Mouse (Mus musculus) layer of hippocampus, postnatal 36 days (tissue): ENCODE results near the gene Cfap43. TPM values are rescaled to one million over a fixed set of nuclear protein-coding genes. Genes with fewer than 3 reads are reported as not detected.

Experiments used
- DNase-seq, 2 experiments: peaks; one replicate each; pipeline ENCODE4 v3.0.0; 2022
- total RNA-seq, 2 experiments: library from RNA; stranded (reverse); gene quantifications; 2 replicates each; pipeline ENCODE4 v1.2.3; 2021

Gene Cfap43
- 1 to 10 TPM; 1.2 to 1.7 TPM for total RNA-seq

DNA sequence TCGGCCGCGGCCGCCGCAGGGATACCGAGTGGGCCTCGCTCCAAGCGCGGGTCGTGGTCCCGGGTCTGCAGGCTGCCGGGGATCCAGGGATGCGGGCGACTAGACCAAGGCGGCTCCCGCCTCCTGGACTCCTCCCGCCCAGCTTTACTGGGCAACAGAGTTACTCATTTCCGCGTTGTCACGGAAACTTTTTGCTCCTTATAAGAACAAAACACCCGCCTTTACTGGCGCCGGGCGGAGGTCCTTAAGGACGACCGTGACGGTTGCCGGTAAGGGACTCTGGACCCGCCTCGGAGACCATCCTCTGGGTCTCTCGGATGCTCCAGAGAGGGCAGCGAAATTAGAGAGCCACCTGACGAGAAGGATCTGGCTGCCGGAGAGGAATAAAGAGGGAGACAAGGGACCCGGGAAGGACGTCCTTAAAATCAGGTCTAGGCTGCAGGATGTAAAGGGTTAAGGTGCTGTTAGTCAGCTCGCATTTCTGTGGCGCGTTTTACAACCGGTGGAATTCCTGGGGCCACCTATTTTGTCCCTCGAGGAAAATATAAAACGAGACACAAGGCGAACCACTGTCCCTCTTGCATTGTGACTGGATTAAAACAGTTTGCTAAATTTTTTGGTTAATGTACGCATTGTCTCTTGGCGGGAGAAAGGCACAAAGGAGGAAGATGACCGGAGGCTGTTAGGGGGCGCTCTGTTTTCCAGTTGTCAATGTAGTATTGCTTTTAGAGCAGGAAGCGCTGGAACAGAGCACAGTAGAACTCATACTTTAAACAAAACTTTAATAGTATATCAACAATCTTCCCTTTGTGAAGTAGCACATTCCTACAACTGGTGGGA is at the start of gene Cfap43, which contains the start of gene Itprip:
Gene Cfap43, minus strand, starts transcription at position 162 of the 840 bp plus-strand sequence.
Gene Itprip, minus strand, starts transcription at position 174 of the 840 bp plus-strand sequence.
- DNase-seq: peak; percentile 60 to 63

DNA sequence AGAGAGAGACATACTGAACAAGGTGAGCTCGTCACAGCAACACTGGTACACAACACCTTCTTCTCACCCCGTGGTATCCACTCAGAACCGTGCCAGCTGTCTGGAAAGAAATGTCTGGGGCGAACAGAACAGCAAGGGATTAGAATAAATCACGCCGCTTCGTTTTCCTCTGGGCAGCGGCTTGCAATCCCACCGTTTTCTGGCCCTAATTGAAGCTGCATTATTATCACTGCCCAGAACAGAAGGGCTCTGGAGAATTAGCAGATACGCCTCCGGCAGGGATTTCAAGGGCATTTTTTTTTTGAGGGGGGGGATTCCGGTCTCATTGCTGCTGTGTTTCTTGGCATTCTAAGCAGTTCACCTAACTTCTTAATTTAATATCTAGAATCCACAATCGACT is 39.1 kb upstream of the Cfap43 start:
- DNase-seq: no peak

DNA sequence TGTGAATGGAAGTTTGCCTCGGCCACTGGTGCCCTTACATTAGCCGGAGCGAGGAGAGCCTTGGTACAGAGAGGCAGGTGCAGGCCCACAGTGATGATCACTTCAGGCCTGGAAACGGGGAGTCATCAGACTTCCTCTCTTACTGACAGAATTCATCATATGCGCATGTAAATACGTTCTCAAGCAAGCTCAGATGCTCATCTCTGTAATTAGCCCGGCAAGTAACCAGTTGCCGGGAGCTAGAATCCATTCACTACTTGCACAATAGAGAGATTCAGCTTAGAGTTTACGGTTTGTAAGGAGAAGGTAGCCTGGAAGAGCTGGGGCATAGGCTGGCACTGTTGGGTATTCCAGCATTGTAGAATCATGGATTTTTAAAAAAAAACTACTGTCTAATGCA is 34.1 kb upstream of the Cfap43 start:
- DNase-seq: no peak

DNA sequence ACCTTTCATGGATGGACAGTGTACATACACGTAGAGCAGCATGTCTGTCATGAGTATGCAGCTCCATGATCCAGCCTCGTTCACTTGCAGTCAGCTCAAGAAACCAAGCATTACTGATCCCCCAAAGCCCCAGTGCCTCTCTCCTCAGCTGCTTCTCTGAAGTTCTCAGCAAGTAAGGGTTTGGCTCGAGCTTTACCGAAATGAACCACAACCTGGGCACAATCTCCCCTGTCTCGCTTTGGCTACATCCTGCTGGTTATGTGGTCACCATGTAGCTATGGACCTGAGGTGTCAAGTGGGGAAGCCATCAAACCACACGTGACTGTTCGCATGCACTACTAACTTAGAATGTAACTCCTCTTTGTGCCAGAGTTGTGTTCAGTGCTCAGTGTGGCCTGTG is 31.9 kb upstream of the Cfap43 start:
- DNase-seq: no peak

DNA sequence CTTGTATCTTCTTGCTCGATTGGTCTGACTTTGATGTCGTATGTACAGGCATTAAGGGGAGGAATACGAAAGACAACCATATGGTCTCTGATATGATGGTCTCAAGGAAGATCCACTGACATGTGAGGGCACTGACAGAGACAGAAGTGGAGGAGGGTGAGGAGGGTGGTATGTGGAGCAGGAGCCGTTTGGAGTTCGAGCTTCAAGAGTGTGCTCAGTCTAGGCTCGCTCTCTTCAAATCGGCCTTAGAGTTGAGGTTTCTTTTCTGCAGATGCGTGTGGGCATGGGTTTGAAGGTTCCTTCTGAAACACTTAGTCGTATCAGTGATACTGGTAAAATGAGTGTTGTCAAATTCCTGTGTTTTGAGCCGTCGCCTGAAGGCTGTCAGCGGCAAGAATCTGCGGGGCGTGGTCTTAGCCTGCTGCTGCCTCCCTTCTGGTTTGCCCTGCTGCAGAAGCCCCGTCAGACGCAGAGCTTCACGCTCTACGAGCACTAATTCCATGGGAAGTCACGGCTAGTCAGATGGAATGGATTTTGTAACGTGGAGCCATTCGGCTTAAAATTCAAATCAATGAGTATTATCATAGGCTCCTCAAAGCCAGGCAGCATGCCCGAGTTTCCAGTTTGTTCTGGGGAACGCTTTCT is 27.9 kb upstream of the Cfap43 start:
- DNase-seq: no peak

DNA sequence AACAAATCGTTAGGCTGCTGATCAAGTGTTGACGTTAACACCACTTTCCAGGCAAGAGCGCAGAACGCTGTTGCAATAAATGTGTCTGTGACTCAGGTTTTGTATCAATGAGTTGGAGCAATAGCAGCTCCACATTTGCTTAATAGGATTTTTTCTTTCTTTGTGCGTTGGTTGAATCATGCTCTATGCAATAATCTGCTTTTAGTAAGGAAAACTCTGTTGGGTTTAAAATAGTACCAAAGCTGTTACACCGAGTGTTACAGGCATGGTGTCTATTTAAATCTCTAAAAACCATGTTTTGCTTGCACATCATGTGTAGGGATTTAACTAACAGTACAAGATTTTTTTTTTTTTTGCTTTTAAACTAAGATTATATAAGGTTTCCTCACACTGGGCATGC is 20.3 kb upstream of the Cfap43 start:
- DNase-seq: no peak

DNA sequence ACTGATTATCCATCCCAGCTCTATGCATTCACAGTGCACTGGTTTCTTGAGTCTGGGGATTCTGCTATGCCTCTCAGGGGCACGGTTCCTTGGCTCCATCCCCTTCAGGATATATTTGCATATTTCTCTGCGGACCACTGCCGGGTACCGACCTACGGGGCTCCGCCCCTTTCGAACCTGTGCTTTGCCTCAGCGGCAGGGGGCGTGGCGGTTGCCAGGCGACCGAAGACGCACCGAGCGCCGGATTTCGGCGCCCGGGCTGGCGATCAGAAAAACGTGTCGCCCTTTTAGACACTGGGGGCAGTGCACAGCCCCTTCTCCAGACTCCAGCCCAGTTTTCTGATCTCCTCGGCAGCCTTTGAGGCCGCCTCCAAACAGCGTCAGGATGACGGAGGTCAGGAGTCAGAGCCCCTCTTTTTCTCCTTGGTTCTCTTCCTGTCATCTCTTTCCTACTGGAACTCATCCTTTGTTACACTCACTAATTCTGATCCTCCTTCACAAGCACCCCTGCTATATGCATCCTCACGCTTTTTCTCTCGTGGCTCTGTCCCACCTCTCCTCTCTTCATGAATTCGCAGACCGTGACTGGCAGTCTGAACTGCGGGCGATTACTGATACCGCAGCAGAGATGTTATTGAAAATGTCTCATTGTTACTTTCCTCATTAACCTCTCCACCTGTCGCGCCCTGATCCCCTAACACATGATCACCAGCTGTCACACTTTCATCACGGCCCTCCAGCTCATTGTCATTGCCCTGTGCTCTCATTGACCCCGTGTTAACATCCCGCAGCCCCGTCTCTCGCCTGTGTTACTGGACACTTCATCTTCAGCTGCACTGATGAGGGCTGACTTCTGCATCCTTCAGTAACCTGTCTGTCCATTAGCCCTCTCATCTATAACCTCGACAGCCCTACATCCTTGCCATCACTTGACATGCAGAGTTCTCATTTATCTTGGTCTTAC is 18.6 kb upstream of the Cfap43 start, which contains the start of gene Cfap58:
Gene Cfap58, plus strand, starts transcription at position 233 of the 964 bp plus-strand sequence.
- peak in 1 of 2 experiments; percentile 38 for DNase-seq

DNA sequence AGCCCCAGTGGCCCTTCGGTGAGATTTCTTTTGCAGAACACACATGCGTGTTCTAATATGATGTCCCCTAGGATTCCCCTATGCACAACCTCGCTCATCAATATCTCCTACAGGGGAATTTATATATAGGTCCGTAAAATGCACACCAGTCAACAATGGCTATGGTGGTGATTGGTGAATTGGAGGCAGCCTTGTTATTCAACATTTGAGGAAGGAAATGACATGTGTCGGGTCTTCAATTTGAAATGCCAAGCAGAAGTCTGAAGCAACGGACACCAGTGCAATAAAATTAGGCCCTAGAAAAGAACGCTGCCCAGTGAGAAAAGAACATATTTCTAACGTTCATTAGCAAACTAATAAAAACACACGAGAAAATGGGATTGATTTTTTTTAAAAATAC is 17.9 kb upstream of the Cfap43 start:
- no peak for DNase-seq

DNA sequence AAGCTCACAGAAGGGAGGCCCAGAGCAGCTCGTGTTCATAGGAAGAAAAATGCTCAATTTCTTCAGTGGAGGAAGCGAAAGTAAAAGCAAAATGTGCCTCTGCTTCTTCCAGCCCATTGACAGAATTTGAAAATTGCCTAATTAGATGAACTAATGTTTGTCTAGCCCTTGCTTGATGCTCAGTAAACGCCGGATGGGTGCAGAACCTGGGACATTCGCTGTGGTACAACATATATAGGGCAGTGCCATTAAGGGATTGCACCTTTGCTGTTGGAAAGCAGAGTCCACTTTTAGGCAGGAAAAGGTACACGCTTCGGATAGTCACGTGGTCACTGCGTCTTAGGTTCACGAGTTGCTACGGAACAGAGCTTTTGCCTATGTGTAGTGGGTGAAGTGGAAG is 17.4 kb upstream of the Cfap43 start:
- DNase-seq: no peak

DNA sequence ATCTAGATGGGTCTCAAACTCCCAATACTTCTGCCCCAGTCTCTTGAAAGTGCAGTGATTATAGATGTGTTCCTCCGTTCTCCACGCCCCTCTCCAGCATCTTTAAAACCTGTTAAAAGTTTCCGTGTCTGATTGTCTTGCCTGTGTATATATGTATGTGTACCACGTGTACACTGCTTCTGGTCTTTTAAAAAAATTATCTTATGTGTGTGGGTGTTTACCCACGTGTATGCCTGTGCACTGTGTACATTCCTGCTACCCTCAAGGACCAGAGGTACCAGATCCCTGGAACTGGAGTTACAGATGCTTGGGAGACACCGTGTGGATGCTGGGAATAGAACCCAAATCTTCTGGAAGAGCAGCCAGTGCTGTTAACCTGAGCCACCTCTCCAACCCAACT is 16.4 kb upstream of the Cfap43 start:
- DNase-seq: no peak

DNA sequence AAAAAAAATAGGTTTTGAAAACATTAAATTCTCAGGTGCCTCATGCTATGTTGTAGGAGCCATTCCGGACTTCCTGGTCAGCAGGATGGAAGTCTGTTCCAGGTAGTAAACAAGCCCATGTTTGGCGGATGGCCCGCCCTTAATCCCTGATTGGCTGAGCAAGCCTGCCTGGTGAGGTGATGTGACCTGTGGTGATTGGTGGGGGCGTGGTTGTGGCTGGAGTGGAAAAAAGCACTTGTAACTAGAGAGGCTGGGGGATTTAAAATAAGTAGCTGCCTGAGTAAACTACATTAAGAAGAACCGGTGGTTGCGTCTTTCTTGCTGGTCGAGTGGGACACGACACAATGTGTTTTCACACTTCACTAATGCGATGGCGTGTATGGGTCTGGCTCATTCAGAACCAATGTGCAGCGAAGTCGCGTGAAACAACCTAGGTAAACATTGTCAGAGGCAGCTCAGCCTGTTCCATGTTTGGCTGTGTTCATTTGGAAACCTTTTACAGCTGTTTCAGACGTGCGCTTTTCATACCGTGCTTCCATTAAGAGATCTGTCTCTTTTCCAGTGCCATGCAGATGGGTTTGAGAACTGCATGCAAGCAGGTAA is 15.7 kb upstream of the Cfap43 start:
- DNase-seq: no peak

DNA sequence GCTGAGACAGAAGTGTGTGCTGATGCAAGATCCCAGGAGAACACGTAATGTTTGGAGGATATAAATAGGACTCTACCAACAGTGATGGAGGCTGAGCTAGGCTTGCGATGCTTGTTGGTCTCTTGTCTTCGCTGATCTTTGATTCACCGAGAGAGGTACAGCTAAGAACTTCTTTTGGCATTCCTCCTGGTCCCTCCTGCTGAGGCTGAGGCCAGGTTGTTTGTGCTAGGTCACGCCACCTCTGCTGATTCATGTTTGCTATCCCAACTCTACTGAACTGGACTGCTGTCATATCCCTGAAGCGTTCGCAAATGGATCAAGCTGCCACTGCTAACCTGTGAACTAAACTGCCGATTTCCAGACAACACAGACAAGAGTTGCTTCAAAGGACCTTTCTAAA is 15.1 kb upstream of the Cfap43 start:
- DNase-seq: no peak

DNA sequence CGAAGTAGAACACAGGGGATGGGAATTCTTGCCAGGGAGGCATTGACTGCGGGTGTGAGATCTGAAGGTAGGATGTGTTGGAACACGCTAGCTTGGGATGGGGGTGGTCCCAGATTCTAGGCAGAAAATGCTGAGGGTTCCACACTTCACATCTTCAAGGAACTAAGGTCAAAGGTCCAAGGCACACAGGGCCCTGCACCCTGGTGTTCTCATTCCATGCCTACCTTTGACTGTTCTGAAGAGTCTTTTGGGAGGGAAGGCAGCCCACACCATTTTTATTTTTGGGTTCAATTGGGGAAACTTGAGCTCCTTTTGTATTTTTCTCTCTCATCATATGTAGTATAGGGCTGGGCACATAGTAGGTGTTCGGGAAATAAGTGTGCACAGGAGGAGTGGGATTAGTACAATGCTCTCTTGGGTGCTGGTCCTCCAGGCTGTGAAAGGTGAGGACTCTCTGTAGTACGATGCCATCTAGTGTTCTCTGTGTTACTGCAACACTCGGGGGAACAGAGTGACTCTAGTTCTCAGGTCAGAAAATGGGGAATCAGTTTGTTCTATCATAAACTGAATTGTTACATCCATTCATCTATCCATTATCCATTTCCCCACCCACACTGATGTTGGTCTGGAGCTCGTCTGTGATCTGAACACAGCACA is 13.0 kb upstream of the Cfap43 start:
- DNase-seq: no peak

DNA sequence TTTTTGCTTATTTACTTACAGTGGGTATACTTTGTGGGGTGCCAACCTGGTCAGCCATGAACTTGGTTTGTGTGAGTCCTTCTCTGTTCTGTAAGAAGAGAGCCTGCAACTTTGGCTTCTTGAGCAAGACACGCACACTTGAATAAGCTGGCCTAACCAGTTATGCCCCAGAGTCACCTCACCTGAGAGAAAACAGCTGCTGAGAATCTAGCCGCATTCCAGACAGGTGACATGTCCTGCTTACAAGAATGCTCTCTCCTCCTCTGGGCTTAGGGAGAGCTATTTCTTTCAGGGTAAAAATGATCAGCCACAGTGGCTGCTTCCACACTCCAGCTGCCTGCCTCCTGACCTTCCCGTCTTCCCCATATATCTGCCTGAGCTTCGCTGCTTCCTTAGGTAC is 10.0 kb upstream of the Cfap43 start:
- no peak for DNase-seq

DNA sequence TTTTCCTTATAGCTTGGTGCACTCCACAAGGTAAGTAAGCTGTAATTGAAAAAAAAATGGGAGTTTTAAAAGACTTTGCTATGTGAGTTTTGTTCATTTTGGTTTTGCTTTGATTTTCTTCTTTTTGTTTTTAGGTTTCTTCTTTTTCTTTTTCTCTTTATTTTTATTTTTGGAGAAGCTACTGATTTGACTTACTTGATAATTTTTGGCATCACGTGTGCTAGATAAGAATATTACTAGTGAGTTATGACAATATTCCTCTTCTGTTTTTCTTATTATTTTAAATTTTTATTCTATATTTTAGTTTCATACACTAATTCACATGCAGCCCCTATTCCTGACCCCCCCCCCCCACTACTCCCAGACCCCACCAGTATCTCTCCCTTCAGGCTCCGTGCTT is 7.9 kb upstream of the Cfap43 start:
- DNase-seq: no peak

DNA sequence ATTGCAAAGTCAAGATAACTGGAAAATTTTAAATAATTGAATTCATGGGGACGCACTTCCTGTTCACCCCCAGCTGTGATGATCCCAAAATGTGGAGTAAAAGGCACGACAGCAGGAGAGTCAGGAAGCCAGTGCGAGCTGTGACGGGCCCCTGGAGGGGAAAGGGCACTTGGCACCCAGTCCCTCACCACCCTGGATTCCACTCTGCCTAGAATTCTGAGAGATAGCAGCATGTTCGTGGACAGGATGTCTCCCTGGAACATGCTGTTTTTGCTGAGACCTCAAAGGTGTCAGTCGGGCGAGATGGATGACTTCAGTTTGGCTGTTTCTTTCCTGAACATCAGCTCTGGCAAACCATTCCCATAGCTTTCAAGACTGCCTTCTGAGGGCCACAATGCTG is 6.7 kb upstream of the Cfap43 start:
- DNase-seq: no peak

DNA sequence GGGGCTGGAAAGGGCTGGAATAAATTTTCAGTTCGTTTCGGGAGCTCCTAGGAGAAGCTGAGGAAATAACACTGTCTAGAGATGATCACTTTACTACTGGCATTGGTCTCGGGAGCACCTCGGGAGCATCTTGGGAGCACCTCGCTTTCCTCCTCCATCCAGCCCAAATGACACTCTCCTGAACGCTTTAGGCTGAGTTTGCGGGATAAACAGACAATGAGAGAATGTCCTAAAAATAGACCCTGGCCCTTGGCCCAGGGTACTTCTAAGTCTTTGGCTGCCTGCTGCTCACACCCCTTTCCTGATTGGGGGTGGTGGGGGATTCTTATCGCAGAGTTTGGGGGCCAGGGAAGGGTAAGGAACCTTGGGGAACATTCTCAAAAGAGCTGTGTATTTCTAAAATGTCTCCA is 884 bp upstream of the Cfap43 start:
- DNase-seq: no peak

DNA sequence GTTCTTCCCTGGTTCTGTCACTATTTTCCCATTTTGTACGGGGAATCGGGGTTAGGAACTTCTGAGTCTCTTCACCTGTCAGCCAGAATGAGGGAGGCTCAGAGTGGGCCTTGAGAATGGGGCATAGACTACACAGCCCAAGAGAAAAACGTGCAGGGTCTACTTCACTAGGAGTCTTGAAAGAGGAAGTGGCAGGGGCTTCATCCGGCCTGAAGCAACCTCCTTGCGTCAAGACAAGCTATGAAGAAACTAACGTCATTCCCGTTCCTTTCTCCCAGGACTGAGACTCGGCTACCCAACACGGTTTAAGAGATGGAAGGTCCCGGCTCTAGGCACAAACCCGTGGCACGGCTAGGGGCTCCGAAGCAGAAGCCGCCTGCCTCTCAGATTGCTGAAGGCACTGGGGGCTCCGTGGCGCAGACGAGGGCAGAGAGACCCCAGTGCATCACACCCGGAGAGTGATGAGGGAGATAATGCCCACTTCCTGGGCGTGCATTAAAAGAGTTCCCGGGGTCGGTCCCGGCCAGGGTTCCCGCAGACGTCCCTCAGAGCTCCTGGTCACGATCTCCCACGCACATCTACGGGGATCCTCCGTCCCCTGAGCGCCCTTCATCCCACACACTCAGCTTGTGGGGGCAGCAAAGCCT is 509 bp downstream of the Cfap43 start:
- DNase-seq: no peak

DNA sequence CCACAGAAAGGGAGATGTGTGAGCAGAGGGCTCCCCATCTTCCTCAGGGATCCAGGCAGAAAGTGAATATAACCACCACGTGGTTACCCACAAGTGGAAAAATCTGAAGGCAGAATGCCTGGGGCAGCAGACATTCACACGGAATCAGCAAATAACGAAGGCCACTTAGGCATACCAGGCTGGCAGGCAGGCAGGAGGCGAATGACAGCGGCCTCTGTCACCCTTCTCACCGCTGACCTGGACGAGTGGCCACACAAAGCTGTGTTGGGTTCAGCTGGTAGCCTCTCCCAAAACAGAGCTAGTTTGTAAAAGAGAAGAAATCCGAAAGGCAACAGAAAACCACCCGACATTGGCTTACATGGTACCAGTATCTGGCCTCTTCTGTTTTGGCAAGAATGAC is 1.1 kb downstream of the Cfap43 start:
- DNase-seq: no peak

DNA sequence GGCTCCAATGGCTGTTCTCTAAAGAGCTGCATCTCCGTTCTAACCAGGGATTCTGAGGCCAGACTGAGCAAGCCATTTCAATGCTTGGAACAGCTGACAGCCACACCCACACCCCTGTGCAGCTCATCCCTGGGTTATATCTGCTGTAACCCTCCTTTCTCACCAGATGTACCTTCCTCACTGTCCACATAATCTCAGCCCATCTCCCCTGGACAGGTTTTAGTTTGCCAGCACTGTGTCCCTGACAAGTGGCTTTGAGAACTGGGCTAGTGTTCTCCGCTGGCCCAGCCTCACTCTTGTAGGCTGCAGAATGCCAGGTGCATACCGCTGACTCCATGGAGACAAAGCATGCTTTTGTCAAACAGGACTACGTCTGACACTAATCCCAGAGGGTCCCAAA is 1.7 kb downstream of the Cfap43 start:
- no peak for DNase-seq

DNA sequence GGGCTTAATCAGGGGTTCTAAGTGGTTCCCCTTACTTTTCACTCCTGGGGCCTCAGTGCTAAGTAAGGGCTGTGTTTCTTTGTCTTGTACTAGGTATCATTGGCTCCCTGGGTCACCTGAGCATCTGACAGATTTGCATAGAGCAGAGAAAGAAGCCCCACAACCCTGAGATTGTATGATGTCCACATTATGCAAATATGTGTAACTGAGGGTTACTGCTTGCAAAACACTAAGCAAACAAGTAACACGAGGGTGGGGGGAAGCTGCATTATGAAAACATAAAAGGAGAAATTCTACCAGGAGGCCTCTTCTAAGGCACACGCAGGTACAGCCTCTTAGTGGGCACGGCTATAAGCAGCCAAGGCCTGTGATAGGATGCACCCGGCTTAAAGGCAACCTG is 3.8 kb downstream of the Cfap43 start:
- DNase-seq: no peak
